Mouse (Mus musculus): ENCODE measurements at regions not wholly inside any gene's neighbourhood (a gene's known extent, or its start where the extent isn't known, plus 50 kb on each side); places are given as distances from the start of the nearest gene placed in this dataset.
A peak's percentile ranks its signal among the peaks of the same experiment; 100 is the strongest.

GRCm38 (mm10) chr11:110722701-110723100 is 245.1 kb upstream of the Kcnj16 start:
- no peak for DNase-seq

GRCm38 (mm10) chr11:110723971-110724370 is 243.9 kb upstream of the Kcnj16 start:
- DNase-seq: no peak

- DNase-seq: no peak
Observed at GRCm38 (mm10) chr11:110727357-110727961, 240.4 kb upstream of the Kcnj16 start.

- DNase-seq: no peak
Observed at GRCm38 (mm10) chr11:110731510-110731909, 236.3 kb upstream of the Kcnj16 start.

- DNase-seq: no peak
Observed at GRCm38 (mm10) chr11:110774128-110774527, 193.7 kb upstream of the Kcnj16 start.

GRCm38 (mm10) chr11:110781492-110782276 is 186.1 kb upstream of the Kcnj16 start:
- no peak for DNase-seq

- no peak for DNase-seq
Observed at GRCm38 (mm10) chr11:110789537-110789936, 178.3 kb upstream of the Kcnj16 start.

GRCm38 (mm10) chr11:110799887-110800578 is 167.8 kb upstream of the Kcnj16 start:
- DNase-seq: no peak

- DNase-seq: no peak
Observed at GRCm38 (mm10) chr11:110802013-110802412, 165.8 kb upstream of the Kcnj16 start.

GRCm38 (mm10) chr11:110804079-110804478 is 163.8 kb upstream of the Kcnj16 start:
- no peak for DNase-seq

- DNase-seq: peak; percentile 17 to 40
Observed at GRCm38 (mm10) chr11:110813137-110813536, 154.7 kb upstream of the Kcnj16 start.

GRCm38 (mm10) chr11:110814732-110815131 is 153.1 kb upstream of the Kcnj16 start:
- DNase-seq: peak; percentile 24 to 56

- DNase-seq: peak; percentile 11 to 50
Observed at GRCm38 (mm10) chr11:110815206-110815605, 152.6 kb upstream of the Kcnj16 start.

GRCm38 (mm10) chr11:110828584-110828983 is 139.2 kb upstream of the Kcnj16 start:
- DNase-seq: no peak

GRCm38 (mm10) chr11:110836688-110837087 is 131.1 kb upstream of the Kcnj16 start:
- DNase-seq: no peak

GRCm38 (mm10) chr11:110839316-110839715 is 128.5 kb upstream of the Kcnj16 start:
- no peak for DNase-seq

- no peak for DNase-seq
Observed at GRCm38 (mm10) chr11:110868319-110868718, 99.5 kb upstream of the Kcnj16 start.

- no peak for DNase-seq
Observed at GRCm38 (mm10) chr11:110870133-110870532, 97.7 kb upstream of the Kcnj16 start.

GRCm38 (mm10) chr11:110874626-110875025 is 93.2 kb upstream of the Kcnj16 start:
- peak in 1 of 2 experiments; percentile 3 for DNase-seq

- peak; percentile 23 to 43 for DNase-seq
Observed at GRCm38 (mm10) chr11:110880971-110881370, 86.9 kb upstream of the Kcnj16 start.

GRCm38 (mm10) chr11:110889354-110890151 is 78.3 kb upstream of the Kcnj16 start:
- no peak for DNase-seq

GRCm38 (mm10) chr11:110890411-110890810 is 77.4 kb upstream of the Kcnj16 start:
- DNase-seq: no peak

- DNase-seq: no peak
Observed at GRCm38 (mm10) chr11:110902918-110903317, 64.9 kb upstream of the Kcnj16 start.

Data from kidney, postnatal 4 days (tissue).